Mouse (Mus musculus): ENCODE measurements at regions not wholly inside any gene's neighbourhood (a gene's known extent, or its start where the extent isn't known, plus 50 kb on each side); places are given as distances from the start of the nearest gene placed in this dataset.

DNA sequence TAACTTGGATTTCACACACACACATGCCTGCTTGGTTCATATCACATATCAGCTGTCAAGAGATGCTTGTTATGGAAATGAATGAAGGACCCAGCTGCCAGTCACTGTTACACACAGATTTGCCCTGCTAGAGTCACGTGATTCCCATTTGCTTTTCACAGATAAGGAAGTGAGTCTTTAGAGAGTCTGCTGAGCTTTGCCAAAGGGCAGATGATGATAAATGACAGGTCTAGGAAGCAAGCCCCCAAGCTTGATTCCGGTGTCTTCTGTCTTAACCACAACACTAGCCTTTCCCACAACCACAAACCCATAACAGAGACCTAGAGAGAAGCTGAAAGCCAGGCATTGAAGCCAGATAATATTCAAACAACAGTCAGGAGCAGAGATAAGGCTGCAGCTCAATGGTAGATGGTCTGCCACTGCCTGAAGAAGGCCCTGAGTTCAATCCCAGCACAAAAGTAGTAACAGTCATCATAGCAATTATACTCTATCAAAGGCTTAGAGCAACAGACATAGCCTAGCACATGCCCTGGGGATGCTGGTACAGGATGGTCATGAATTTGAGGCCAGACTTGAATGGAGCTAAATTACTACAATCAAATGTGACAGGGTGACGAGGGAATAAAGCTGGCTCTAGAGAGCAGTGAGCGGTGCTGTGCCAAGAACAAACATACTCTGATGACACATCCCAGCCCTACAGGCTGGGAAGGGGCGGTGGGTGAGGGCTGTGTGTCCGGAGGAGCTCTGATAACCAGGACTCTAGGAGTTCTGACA is 89.0 kb upstream of the H2afz start:
- TF ChIP-seq EP300 (optimal IDR thresholded peaks at IDR 0.05) (no peak), CTCF (IDR thresholded peaks at IDR 0.05; ENCODE audit: low read depth) (no peak)

Data from stomach, postnatal 0 days (tissue).